In genomic region chr9:53667020-53667669, GRCm38 (mm10) we compare ENCODE assay signal across 8 mouse cellular contexts. TPM values are rescaled to one million over a fixed set of nuclear protein-coding genes. Genes with fewer than 3 reads are reported as not detected.
DNase-seq lines count a peak whose midpoint lies in the region; ATAC-seq lines count a peak whose summit lies in the region.

No protein-coding gene starts in this region.

- no peaks in the 10 kb centered on the region for H3K9me3 ChIP-seq in hindbrain, embryonic 14.5 days (ENCODE audit: control insufficient read depth, low read length)

- H3K27ac ChIP-seq in hindbrain, embryonic 14.5 days = peak overlapping the region; percentile 99

- peak; percentile 96 for DNase-seq in NIH3T3 (ENCODE audit: low read depth)
- peak; percentile 98 for DNase-seq in cerebellum, postnatal 10 days
- peak; percentile 86 to 89 for DNase-seq in frontal cortex, postnatal 14 days (ENCODE audit: low spot score in 2 of 2)
- DNase-seq in hindbrain, embryonic 14.5 days (ENCODE audit: low spot score) = peak; percentile 95
- peak; percentile 88 to 89 for DNase-seq in layer of hippocampus, postnatal 36 days
- DNase-seq in lung, postnatal 36 days = peak; percentile 96
- peak; percentile 96 for DNase-seq in retina, postnatal 1 day
- peak; percentile 84 to 95 for DNase-seq in urinary bladder, adult 18-20 months (ENCODE audit: low spot score in 2 of 2)

- peaks cover 29% of the 10 kb centered on the region for H3K4me1 ChIP-seq in hindbrain, embryonic 14.5 days (replicated peaks; ENCODE audit: control insufficient read depth, insufficient read depth, low read length)

- H3K4me3 ChIP-seq in hindbrain, embryonic 14.5 days (replicated peaks; ENCODE audit: low read length) = peak overlapping the region; percentile 99

- H3K4me2 ChIP-seq in hindbrain, embryonic 14.5 days (replicated peaks) = peak overlapping the region; percentile 92

- under 1% methylated on average over 73 of the region's 74 CpGs for WGBS in hindbrain, embryonic 14.5 days

- H3K27me3 ChIP-seq in hindbrain, embryonic 14.5 days (ENCODE audit: control insufficient read depth, insufficient read depth, low read length) = no peaks in the 10 kb centered on the region

- no peaks in the 10 kb centered on the region; the same call in 1 of the 2 replicates for H3K36me3 ChIP-seq in hindbrain, embryonic 14.5 days (replicated peaks; ENCODE audit: control insufficient read depth, insufficient read depth)

- ATAC-seq in hindbrain, embryonic 14.5 days (ENCODE audit: low FRiP score) = peak; percentile 96

- H3K9ac ChIP-seq in hindbrain, embryonic 14.5 days = peak overlapping the region; percentile 99

RNA-seq across cellular contexts. Expression of gene Cul5, which starts 2.7 kb away (rescaled TPM):
- 59.9 and 62.2 TPM in 2 replicates for polyA plus RNA-seq in hindbrain, embryonic 14.5 days (2014; fragmentation: Nextera tagmentation; extraction: Ambion mirVana)
- 10 to 100 TPM; 67.1 to 67.2 TPM for total RNA-seq in layer of hippocampus, postnatal 36 days (2021)

RNA-seq across cellular contexts. Expression of gene Rab39, which starts 38.9 kb away (rescaled TPM):
- polyA plus RNA-seq in hindbrain, embryonic 14.5 days (2014; fragmentation: Nextera tagmentation; extraction: Ambion mirVana) = 3.1 and 3.2 TPM in 2 replicates
- 1 to 10 TPM; 2.5 to 2.7 TPM for total RNA-seq in layer of hippocampus, postnatal 36 days (2021)

RNA-seq across cellular contexts. Expression of gene Acat1, which starts 57.0 kb away (rescaled TPM):
- polyA plus RNA-seq in hindbrain, embryonic 14.5 days (2014; fragmentation: Nextera tagmentation; extraction: Ambion mirVana) = 168 and 208 TPM in 2 replicates
- 10 to 100 TPM; 60.2 to 61.8 TPM for total RNA-seq in layer of hippocampus, postnatal 36 days (2021)

Comparison
In these comparisons a context has a peak if more than half of its experiments do, and no peak if none do; other contexts are left out.
1. Peak in every context shown above with its lines: DNase-seq, ATAC-seq, H3K4me3 ChIP-seq and H3K27ac ChIP-seq.